Mouse (Mus musculus) B cell, adult 2 months (primary cell): ENCODE results near the gene Paics.

Source experiments
- DNase-seq, 2 experiments: peaks; one replicate each; pipeline ENCODE4 v3.0.0; 2022

Paics gene

GRCm38 (mm10) chr5:77013171-77013570, 62.1 kb downstream of the Paics start:
- DNase-seq: peak; percentile 27 to 39

- DNase-seq: peak; percentile 87 to 88
Measured at GRCm38 (mm10) chr5:77015544-77016482, 64.7 kb downstream of the Paics start, which contains the start of gene Thegl. Thegl (plus strand) TSS chr5:77016023.
